Mouse (Mus musculus): ENCODE data around the gene Sobp.

DNA sequence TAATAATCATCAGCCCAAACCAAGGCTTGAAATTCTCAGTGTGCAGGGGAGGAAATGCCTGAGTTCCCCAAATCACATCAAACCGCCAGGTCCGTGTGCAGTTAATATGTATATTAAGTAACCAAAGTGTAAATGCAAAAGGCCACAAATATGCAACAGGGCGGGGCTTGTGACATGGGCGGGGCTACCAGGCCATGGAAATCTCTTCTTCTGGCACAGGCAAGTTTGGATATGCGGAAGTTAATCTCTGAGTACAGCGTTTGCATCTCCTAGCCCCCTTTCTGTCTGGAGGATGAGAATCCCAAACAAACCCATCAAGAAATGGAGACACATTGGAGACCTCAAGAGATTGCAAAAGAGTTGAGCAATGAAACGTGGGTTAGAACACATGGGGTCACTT lies 168.7 kb downstream of the Sobp start:
- TF ChIP-seq CTCF (IDR thresholded peaks at IDR 0.05; ENCODE audit: control insufficient read depth, insufficient read depth, insufficient replicate concordance, low read depth, low read length), result no peak
- TF ChIP-seq POLR2A (IDR thresholded peaks at IDR 0.05; ENCODE audit: control insufficient read depth, low read depth, low read length), result no peak

Data from testis, adult 2 months (tissue).